Mouse (Mus musculus) stomach, embryonic 16.5 days (tissue): Measurements from ENCODE around the gene Slc39a7. TPM values are rescaled to one million over a fixed set of nuclear protein-coding genes. Genes with fewer than 3 reads are reported as not detected.
"Not testable (repeated sequence)": the region's sequence is repeated elsewhere in the genome, so short reads cannot be mapped to it uniquely, and the experiment has no call there.

Source experiments
- ATAC-seq: fragments of 200-750 bp; cut with Nextera tagmentation; 2 replicates; pipeline ENCODE4 v1.8.0; 2017; ENCODE audit warnings: moderate number of reproducible peaks, moderate TSS enrichment; ENCODE audit not compliant: insufficient read depth, low FRiP score
- H3K27ac ChIP-seq: fragments of 300-500 bp; sonication (generic); 2 replicates; pipeline ENCODE4 v1.5.1; 2014; ENCODE audit warnings: low read length
- H3K27me3 ChIP-seq: fragments of 300-500 bp; sonication (generic); 2 replicates; pipeline ENCODE4 v1.6.1; 2014; ENCODE audit warnings: low read length, control low read depth, mixed read lengths; ENCODE audit not compliant: control insufficient read depth, insufficient read depth
- H3K36me3 ChIP-seq: fragments of 300-500 bp; sonication (generic); 2 replicates; pipeline ENCODE4 v1.6.1; 2014; ENCODE audit warnings: low read length; ENCODE audit not compliant: control insufficient read depth, insufficient read depth
- H3K4me1 ChIP-seq: fragments of 300-500 bp; sonication (generic); 2 replicates; pipeline ENCODE4 v1.6.1; 2014; ENCODE audit warnings: low read length, control low read depth, mixed read lengths; ENCODE audit not compliant: control insufficient read depth, insufficient read depth
- H3K4me2 ChIP-seq: fragments of 300-500 bp; sonication (generic); 2 replicates; pipeline ENCODE4 v1.6.1; 2014; ENCODE audit warnings: low read depth, low read length, mixed read lengths
- H3K4me3 ChIP-seq: fragments of 300-500 bp; sonication (generic); replicated peaks from 2 replicates; pipeline ENCODE4 v1.5.1; 2014; ENCODE audit warnings: mild to moderate bottlenecking, low read length
- H3K9ac ChIP-seq: fragments of 300-500 bp; sonication (generic); 2 replicates; pipeline ENCODE4 v1.6.1; 2014; ENCODE audit warnings: low read length
- H3K9me3 ChIP-seq: fragments of 300-500 bp; sonication (generic); replicated peaks from 2 replicates; pipeline ENCODE4 v1.6.1; 2016; ENCODE audit warnings: low read length, control low read depth; ENCODE audit not compliant: control insufficient read depth
- WGBS: fragments of 180-500 bp; shearing (Covaris S2); extraction: QIAGEN DNeasy Blood & Tissue Kit; methylation state at CpG from one replicate; pipeline ENCODE4 v1.1.7; 2014; 5-methylcytosine and 5-hydroxymethylcytosine counted together
- polyA plus RNA-seq: library from polyadenylated mRNA; unstranded; fragments of >200 nt; fragmentation: Nextera tagmentation; extraction: Ambion mirVana; gene quantifications from 2 replicates; pipeline ENCODE4 v1.2.1, GENCODE M21; 2015

Slc39a7 gene
- polyA plus RNA-seq, 1 experiment from 2014 or later = 195 TPM

DNA sequence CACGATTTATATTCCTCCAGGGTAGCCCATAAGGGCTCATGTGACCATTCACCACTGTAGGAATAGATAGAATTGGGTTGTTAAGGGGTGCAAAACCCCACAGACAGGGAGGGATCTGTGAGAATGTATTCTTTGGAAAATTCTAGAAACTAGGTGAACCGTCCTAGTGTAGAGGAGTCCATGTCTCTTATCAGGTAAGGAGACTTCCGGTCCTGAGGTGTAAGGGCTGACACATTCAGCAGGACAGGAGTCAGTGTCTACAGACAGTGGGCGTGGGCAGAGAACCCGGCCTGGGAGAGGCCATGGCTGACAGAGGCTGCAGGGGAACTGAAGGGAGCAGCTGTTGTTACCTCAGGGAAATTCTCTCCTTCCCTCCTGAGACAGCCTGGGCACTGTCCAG is 32.8 kb downstream of the Slc39a7 start:
- 53% methylated on average over 5 of the region's 5 CpGs for WGBS
- not testable (repeated sequence) for H3K36me3 ChIP-seq, H3K27me3 ChIP-seq, H3K4me1 ChIP-seq, H3K4me3 ChIP-seq, ATAC-seq, H3K9ac ChIP-seq, H3K4me2 ChIP-seq, H3K9me3 ChIP-seq, H3K27ac ChIP-seq

DNA sequence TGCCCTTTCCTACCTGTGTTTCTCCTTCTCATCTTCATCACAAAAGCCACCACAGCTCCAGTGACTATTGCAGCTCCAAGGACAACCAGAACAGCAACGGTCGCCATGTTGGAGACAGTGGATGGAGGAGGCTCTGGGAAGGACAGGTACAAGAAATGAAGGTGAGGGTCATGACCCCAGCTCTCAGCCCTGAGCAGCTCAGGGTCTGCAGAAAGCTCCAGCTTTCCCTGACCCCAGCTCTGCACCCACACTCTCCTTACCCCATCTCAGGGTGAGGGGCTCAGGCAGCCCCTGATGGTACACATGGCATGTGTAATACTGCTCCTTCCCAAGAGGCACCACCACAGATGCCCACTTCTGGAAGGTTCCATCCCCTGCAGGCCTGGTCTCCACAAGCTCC is 34.5 kb downstream of the Slc39a7 start:
- not testable (repeated sequence) for H3K27me3 ChIP-seq, H3K4me3 ChIP-seq, H3K9ac ChIP-seq, H3K27ac ChIP-seq, H3K36me3 ChIP-seq, H3K4me1 ChIP-seq, H3K4me2 ChIP-seq, ATAC-seq, H3K9me3 ChIP-seq
- WGBS = 93% methylated on average over 2 of the region's 2 CpGs

DNA sequence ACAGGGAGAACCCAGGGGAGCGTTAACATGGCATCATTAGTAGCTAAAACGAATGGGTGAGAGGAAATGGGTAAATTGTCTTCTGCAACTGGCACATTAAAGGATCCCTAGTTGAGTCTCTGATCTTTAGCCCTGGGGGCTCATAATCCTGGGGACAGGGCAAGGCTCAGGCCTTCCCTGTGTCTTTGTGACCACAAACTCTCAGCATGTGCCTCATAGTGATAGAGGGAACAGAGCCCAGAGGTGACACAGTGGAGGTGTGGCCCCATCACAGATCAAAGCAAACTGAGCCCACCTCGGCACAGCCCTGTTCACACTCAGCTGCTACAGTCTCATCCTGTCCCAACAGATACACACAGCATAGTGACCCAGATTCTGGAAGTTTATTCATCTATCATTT is 35.8 kb downstream of the Slc39a7 start:
- 55% methylated on average over 3 of the region's 3 CpGs for WGBS
- no peak overlapping the region for H3K4me3 ChIP-seq
- no peak overlapping the region for H3K4me2 ChIP-seq
- no peak overlapping the region for H3K9ac ChIP-seq
- no peak overlapping the region for H3K27ac ChIP-seq
- H3K27me3 ChIP-seq = peaks cover 9% of the 10 kb centered on the region
- no peaks in the 10 kb centered on the region for H3K9me3 ChIP-seq
- no peaks in the 10 kb centered on the region for H3K36me3 ChIP-seq
- H3K4me1 ChIP-seq = 0 out of 2 replicates have a peak, but pooled peaks cover 2% of the 10 kb centered on the region
- no peak for ATAC-seq

DNA sequence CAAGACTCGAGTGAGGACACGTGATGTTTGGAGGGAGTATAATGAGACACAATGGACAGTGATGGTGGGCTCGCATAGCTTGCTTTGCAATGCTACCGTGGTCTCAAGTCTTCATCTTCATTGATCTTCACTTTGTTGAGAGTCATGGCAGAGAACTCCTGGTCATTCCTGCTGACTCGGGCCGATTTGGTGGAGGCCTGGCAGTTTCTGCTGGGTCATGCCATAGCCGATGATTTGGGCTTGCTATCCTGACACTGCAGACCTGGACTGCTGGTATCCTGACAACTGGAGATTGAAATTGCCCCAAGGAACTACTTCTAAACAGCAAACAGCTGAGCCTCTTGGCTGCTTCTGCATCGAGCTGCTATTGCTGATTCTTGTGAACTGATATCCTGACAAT is 36.5 kb downstream of the Slc39a7 start:
- Histone ChIP-seq H3K36me3 (no peaks in the 10 kb centered on the region), H3K27ac (no peak overlapping the region), H3K9ac (no peak overlapping the region), H3K9me3 (no peaks in the 10 kb centered on the region), H3K4me2 (no peak overlapping the region), H3K27me3 (peaks cover 7% of the 10 kb centered on the region), H3K4me1 (0 out of 2 replicates have a peak, but pooled peaks cover under 1% of the 10 kb centered on the region), H3K4me3 (no peak overlapping the region)
- no peak for ATAC-seq
- WGBS = 89% methylated on average over 8 of the region's 8 CpGs

DNA sequence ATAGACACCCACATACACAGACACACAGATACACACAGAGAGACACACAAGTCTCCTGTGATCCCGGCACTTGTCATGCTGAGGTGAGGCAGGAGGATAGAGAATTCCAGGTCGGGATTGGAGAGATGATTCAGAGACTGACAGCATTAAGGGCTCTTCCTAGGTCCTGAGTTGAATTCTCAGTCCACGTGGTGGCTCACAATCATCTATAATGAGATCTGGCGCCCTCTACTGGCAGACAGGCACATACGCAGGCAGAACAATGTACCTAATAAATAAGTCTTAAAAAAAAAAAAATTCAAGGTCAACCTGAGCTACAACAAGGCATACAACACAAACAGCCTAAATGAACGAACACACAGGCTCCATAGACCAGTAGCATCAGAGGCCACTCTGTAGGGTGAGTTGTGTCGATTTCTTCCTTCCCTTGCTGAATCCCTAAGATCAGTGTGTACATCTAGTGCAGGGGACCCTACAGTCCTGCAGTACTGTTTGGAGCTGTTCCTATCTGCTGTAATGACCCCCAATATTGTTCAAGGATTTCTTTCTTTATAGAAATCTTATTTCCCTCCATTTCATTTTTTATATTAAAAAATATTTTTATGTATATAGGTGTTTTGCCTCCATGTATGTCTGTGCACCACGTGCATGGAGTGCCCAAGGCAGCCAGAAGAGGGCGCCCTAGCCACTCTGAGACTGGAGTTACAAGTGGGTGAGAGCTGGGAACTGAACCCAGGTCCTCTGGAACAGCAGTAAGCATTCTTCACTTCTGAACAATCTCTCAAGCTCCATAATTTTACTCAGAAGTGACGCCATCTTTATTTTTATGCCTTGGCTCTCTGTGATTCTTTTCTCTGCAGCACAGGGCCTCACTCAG is 39.5 kb downstream of the Slc39a7 start:
- no peak overlapping the region for H3K9ac ChIP-seq
- no peak overlapping the region for H3K4me3 ChIP-seq
- no peak for ATAC-seq
- H3K9me3 ChIP-seq = no peaks in the 10 kb centered on the region
- H3K27me3 ChIP-seq = no peaks in the 10 kb centered on the region
- no peaks in the 10 kb centered on the region for H3K4me1 ChIP-seq
- H3K4me2 ChIP-seq = no peak overlapping the region
- H3K27ac ChIP-seq = no peak overlapping the region
- H3K36me3 ChIP-seq = no peaks in the 10 kb centered on the region
- 29% methylated on average over 10 of the region's 10 CpGs for WGBS

DNA sequence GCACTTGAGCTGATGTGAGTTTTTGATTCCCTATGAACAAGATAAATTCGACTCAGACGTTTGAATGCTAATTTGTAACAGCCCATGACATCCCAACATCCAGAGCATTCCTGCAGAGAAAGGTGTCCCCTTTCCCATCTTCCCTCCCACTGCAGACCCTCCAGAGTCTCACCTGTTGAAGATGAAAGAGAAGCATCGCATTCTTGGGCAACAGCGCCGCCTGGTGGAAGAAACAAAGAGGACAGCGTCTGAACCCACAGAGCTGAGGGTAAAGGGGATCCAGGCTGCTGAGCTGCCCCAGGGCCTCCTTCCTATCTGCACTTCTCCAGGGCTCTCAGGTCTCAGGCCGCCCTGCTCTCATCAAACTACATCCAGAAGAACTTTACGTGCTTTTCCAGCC is 49.3 kb downstream of the Slc39a7 start:
- ATAC-seq, H3K9me3 ChIP-seq, H3K4me3 ChIP-seq, H3K27ac ChIP-seq, H3K9ac ChIP-seq, H3K4me1 ChIP-seq, H3K36me3 ChIP-seq: not testable (repeated sequence)
- peak overlapping the region; percentile 68; the same call in 1 of the 2 replicates for H3K4me2 ChIP-seq
- WGBS = 7% methylated on average over 8 of the region's 8 CpGs
- H3K27me3 ChIP-seq = peaks cover 30% of the 10 kb centered on the region

DNA sequence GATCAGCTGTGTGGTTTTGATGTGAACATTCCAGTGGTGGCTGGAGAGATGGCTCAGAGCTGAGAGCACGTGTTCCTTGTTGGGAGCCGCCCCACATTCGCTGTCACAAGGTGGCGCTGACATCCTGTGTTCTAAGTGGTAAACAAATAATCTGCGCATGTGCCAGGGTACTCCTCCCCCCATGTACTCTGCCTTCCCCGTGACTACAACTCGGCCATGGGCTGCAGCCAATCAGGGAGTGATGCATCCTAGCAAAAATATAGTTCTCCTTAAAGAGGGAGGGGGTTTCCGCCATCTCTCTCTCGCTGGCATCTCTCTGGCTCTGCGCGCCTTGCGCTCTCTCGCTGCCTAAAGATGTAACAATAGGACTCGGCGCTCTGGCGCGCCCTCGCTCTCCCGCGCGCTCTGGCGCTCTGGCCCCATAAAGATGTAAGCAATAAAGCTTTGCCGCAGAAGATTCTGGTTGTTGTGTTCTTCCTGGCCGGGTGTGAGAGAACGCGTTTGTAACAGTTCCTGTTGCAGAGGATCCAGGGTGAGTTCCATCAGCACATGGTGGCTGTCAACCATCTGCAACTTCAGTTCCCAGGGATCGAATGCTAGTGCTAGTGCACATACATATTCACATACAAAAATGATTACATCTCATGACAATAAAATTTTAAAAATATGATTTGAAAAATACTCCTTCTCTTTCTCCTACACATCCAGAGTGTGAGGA is 50.1 kb downstream of the Slc39a7 start:
- H3K4me1 ChIP-seq, H3K36me3 ChIP-seq, H3K9me3 ChIP-seq: not testable (repeated sequence)
- peak; percentile 87 for ATAC-seq
- H3K4me3 ChIP-seq = peak overlapping the region; percentile 51
- peaks cover 33% of the 10 kb centered on the region for H3K27me3 ChIP-seq
- peak overlapping the region; percentile 46; the same call in 1 of the 2 replicates for H3K27ac ChIP-seq
- under 1% methylated on average over 27 of the region's 27 CpGs for WGBS
- peak overlapping the region; percentile 73 for H3K9ac ChIP-seq
- H3K4me2 ChIP-seq = peak overlapping the region; percentile 68

DNA sequence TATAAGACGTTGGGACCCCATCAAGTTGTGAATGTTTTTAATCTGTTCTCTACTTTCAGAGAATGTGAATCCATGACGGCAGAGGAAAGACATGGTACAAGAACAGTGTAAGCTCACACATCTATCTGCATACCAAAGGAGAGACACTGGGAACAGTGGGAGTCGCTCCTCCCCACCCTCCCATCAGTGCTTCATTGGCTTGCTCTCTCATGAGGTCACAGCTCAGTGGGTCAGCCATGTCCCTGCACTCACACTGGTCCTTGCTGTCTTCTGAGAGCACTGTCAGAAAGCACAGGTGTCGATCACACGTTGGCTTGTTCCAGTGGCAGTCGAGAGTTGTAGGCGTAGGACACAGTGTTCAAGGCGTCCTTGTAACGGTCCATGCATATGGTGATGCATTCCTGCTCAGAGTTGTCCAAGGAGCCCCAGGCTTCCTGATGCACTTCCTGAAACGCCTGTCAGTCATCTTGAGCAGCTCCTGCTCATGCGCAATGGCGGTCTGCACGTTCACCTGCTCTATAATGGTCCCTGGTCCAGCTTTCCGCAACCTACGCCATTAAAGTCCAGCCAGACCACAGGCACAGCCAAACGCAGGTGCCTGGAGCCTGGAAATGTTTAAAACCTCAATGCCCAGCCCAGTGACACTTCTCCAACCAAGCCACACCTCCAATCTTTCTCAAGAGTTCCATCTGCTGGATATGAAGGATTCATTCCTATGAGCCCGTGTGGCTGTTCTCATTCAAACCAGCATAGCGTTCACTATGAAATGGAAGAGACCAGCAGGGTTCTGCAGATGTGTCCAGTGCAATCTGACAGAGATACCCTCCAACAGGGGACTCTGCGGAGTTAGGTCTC is 51.1 kb downstream of the Slc39a7 start:
- Histone ChIP-seq H3K27ac (peak overlapping the region; percentile 6; the same call in 1 of the 2 replicates), H3K4me2 (peak overlapping the region; percentile 68; the same call in 1 of the 2 replicates), H3K9me3 (no peaks in the 10 kb centered on the region), H3K4me3 (no peak overlapping the region), H3K27me3 (peaks cover 33% of the 10 kb centered on the region), H3K9ac (no peak overlapping the region; the same call in 1 of the 2 replicates), H3K4me1 (peaks cover 8% of the 10 kb centered on the region; the same call in 1 of the 2 replicates), H3K36me3 (no peaks in the 10 kb centered on the region)
- ATAC-seq = no peak
- WGBS = 74% methylated on average over 19 of the region's 19 CpGs
